Mouse (Mus musculus) monocyte, adult 2 months (primary cell): ENCODE data around the gene Tmem19.
"Not testable (repeated sequence)": the region's sequence is repeated elsewhere in the genome, so short reads cannot be mapped to it uniquely, and the experiment has no call there.

Experiments used
- DNase-seq, 2 experiments: peaks; one replicate each; pipeline ENCODE4 v3.0.0; 2022; ENCODE audit warnings: low spot score in 2 of 2, low read depth in 1 of 2

The Tmem19 gene

GRCm38 (mm10) chr10:115349029-115349428, 13.3 kb downstream of the Tmem19 start:
- DNase-seq = no peak

- no peak for DNase-seq
These were observed 14.2 kb downstream of the Tmem19 start for GRCm38 (mm10) chr10:115348131-115348530.

GRCm38 (mm10) chr10:115346444-115346843, 15.9 kb downstream of the Tmem19 start:
- no peak for DNase-seq

GRCm38 (mm10) chr10:115342771-115343425, 19.4 kb downstream of the Tmem19 start:
- DNase-seq = peak in 1 of 2 experiments; percentile 9

- no peak for DNase-seq
These were observed 22.4 kb downstream of the Tmem19 start for GRCm38 (mm10) chr10:115339820-115340328.

- no peak for DNase-seq
These were observed 25.4 kb downstream of the Tmem19 start for GRCm38 (mm10) chr10:115336901-115337300.

GRCm38 (mm10) chr10:115333528-115333927, 28.8 kb downstream of the Tmem19 start:
- no peak for DNase-seq

GRCm38 (mm10) chr10:115332997-115333396, 29.3 kb downstream of the Tmem19 start:
- DNase-seq = no peak

- no peak for DNase-seq
These were observed 29.8 kb downstream of the Tmem19 start for GRCm38 (mm10) chr10:115332420-115332952.

GRCm38 (mm10) chr10:115329010-115329530, 33.2 kb downstream of the Tmem19 start:
- DNase-seq = no peak

GRCm38 (mm10) chr10:115328514-115328913, 33.8 kb downstream of the Tmem19 start:
- peak in 1 of 2 experiments; percentile 12 for DNase-seq

GRCm38 (mm10) chr10:115323295-115323694, 39.0 kb downstream of the Tmem19 start:
- DNase-seq = peak in 1 of 2 experiments; percentile 54

GRCm38 (mm10) chr10:115321317-115322035, 40.8 kb downstream of the Tmem19 start:
- no peak for DNase-seq

- not testable (repeated sequence) for DNase-seq
These were observed 43.9 kb downstream of the Tmem19 start for GRCm38 (mm10) chr10:115318388-115318787.

- DNase-seq = no peak
These were observed 46.0 kb downstream of the Tmem19 start for GRCm38 (mm10) chr10:115316313-115316712.

GRCm38 (mm10) chr10:115315473-115316171, 46.7 kb downstream of the Tmem19 start, which contains the start of gene Rab21:
Rab21 (minus strand) TSS chr10:115315594.
- DNase-seq = peak; percentile 84 to 97

GRCm38 (mm10) chr10:115314582-115315452, 47.5 kb downstream of the Tmem19 start:
- peak in 1 of 2 experiments; percentile 64 for DNase-seq

GRCm38 (mm10) chr10:115314287-115314581, 48.1 kb downstream of the Tmem19 start:
- no peak for DNase-seq

GRCm38 (mm10) chr10:115313641-115314286, 48.5 kb downstream of the Tmem19 start:
- DNase-seq = no peak

GRCm38 (mm10) chr10:115312732-115313131, 49.6 kb downstream of the Tmem19 start:
- no peak for DNase-seq
